Mouse (Mus musculus) kidney, adult 8-10 months (tissue): ENCODE results near the gene Gm12216.
A peak's percentile ranks its signal among the peaks of the same experiment; 100 is the strongest.
"Not testable (repeated sequence)": the region's sequence is repeated elsewhere in the genome, so short reads cannot be mapped to it uniquely, and the experiment has no call there.

Source experiments
- DNase-seq, 2 experiments: peaks; one replicate each; pipeline ENCODE4 v3.0.0; 2022

The Gm12216 gene

GRCm38 (mm10) chr11:53858761-53859580 is at the start of gene Gm12216:
Gene Gm12216 (minus strand): TSS chr11:53859256.
- DNase-seq = peak; percentile 44 to 54

DNA sequence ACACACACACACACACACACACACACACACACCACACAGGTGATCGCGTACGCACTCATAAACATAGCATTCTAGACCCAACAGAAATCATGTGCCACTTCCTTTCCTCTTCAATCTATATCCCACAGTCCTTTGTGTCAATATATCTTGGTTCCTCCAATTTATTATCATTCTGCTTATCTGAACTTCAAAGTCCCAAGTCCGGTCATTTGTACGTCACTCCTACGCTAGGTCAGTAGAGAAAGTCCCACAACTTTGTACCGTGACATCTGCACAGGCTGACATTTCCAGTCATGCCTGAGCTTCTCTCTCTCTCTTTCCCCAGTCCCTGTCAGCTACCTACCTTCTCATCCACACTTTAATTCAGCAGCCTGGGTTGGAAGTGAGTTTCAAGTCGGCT is 49.6 kb upstream of the Gm12216 start:
- no peak for DNase-seq

DNA sequence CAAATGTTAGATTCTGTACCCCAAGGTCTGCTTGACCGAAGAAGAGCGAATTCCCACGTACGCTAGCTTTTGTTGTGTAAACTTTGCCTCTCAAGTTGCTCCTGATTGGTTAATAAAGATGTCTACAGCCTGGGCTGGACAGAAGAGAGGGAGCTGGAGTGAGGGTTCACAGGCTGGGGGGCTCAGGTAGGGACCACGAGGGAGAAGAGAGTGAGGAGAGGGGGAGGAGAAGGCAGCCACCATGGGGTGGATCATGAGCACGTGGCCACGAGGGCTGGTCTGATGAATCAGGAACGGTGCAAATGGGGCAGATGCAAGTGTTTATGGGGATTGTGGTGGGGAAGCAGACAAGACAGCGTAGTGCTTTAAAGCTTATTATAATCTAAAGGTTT is 45.5 kb upstream of the Gm12216 start:
- DNase-seq = no peak

- DNase-seq = peak; percentile 94
These were observed 44.9 kb upstream of the Gm12216 start for GRCm38 (mm10) chr11:53903781-53904533.

- DNase-seq = no peak
These were observed 43.7 kb upstream of the Gm12216 start for GRCm38 (mm10) chr11:53902741-53903140.

GRCm38 (mm10) chr11:53900991-53901390 is 41.9 kb upstream of the Gm12216 start:
- DNase-seq = no peak

DNA sequence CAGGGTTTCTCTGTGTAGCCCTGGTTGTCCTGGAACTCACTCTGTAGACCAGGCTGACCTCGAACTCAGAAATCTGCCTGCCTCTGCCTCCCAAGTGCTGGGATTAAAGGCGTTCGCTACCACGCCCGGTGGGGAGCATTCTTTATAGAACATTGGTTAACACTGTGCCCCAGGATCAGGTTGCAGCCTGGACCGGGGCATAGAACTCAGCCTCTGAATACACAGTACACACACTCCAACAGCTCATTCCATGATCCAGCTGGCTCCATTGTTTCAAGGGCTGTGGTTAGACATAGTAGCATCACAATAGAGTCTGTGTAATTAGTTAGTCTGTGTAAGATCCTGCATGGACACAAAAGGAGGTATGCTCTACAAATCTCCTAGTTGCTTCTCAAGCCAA is 40.9 kb upstream of the Gm12216 start:
- no peak for DNase-seq

- DNase-seq = peak; percentile 74 to 78
These were observed 39.9 kb upstream of the Gm12216 start for GRCm38 (mm10) chr11:53899004-53899403.

- no peak for DNase-seq
These were observed 37.9 kb upstream of the Gm12216 start for GRCm38 (mm10) chr11:53896935-53897334.

DNA sequence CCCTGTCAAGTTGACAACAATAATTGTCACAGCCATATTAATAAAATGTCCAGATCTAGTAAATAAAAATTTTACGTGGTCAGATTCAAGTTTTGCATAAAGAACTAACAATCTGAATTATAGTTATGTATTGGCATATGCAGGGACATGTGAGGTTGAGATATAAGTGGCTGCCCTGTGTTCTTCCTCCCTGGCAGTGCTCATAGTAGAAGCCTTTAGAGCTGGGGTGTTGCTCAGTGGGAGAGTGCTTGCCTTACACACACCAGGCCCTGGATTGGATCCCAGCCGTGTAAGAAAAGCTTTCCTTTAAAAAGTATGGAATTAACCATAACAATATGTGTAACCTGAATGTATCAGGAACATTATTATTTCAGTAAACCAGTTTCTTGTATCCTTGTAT is 34.4 kb upstream of the Gm12216 start:
- DNase-seq = no peak

DNA sequence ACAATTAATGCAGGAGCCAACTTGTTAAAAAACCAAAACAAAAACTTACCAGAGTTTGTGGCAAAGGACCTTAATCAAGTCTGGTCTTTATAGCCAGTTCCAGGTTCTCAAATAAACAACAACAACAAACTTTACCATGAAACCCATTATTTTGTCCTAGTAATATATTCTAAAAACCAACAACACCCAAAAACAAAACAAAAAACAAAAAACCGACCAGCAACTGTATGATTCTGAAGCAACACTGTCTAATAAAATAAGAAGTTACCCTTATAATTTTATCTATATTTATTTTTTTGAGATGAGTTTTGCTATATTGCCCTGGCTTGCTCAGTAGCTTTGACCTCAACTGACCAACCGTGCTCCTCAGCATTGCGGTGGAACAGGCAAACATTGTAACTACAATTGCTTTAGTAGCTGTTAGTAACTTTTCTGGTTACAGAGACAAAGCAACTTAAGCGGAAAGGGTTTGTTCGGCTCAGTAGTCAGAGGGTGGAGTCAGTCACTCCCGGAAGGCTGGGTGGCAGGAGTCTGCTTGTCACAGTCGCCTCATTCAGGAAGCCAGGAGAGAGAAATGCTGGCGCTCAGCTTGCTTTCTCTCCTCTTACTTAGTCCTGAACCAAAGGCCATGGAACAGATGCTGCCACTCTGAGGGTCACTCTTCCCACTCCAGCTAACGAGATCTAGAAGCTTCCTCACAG is 33.8 kb upstream of the Gm12216 start:
- peak; percentile 62 to 67 for DNase-seq

GRCm38 (mm10) chr11:53891505-53892451 is 32.7 kb upstream of the Gm12216 start, which contains the start of gene Slc22a5:
Gene Slc22a5 (minus strand): TSS chr11:53891660.
- DNase-seq = peak; percentile 100

DNA sequence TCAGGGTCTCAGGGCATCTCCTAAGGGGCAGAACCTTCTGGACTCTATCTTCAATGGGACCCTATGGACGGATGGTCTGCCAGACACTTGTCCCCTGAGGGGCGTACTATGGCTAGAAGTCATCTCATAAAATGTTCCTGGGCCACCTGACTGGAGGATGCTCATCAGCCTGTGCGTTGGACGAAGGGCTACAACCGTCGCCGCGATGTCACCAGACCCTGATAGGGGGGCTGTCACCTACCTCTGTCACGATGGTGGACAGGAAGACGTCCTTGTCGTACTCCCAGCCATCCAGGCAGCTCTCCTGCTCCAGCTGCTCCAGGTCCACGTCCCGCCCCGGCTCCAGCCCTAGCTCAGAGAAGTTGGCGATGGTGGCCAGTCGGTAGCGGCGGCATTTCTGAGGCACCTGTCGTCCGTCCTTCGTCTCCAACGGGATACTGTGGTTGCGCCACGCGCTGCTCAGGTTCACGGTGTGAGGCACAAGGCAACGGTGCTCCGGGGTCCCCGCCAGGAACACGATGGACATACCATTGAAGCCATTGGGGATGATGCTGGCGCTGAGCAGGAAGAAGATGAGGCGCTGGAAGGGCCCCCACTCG is 31.9 kb upstream of the Gm12216 start:
- peak in 1 of 2 experiments; percentile 45 for DNase-seq

GRCm38 (mm10) chr11:53890225-53890624 is 31.2 kb upstream of the Gm12216 start:
- DNase-seq = no peak

GRCm38 (mm10) chr11:53889091-53889645 is 30.1 kb upstream of the Gm12216 start:
- peak; percentile 73 to 90 for DNase-seq

- DNase-seq = no peak
These were observed 29.2 kb upstream of the Gm12216 start for GRCm38 (mm10) chr11:53888242-53888641.

DNA sequence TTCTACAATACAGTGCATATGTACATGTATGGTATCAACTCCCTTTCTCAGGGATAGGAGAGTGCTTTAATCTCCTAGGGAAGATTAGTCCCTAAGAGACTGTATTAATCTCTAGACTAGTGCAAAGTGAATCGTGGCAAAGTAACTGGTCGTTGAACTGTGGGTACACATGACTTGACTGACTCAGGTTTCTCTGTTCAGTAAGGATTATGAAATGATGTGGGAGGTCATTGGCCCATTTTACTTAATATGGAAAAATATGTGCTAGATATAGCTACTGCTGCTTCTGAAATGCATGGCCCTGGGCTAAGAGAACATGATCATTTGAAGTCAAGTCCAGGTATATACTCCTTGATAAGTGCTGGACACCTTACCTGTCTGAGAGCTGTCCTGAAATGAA is 24.2 kb upstream of the Gm12216 start:
- no peak for DNase-seq

DNA sequence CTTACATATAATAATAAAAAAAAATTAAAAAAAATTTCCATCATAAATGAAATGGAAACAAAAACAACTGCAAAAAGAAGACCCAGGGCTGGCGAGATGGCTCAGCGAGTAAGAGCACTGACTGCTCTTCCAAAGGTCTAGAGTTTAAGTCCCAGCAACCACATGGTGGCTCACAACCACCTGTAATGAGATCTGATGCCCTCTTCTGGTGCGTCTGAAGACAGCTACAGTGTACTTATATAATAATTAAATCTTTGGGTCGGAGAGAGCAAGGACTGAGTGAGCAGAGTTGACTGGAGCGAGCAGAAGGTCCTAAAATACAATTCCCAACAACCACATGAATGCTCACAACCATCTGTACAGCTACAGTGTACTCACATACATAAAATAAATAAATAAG is 19.0 kb upstream of the Gm12216 start:
- not testable (repeated sequence) for DNase-seq

- no peak for DNase-seq
These were observed 17.4 kb upstream of the Gm12216 start for GRCm38 (mm10) chr11:53876488-53876887.

DNA sequence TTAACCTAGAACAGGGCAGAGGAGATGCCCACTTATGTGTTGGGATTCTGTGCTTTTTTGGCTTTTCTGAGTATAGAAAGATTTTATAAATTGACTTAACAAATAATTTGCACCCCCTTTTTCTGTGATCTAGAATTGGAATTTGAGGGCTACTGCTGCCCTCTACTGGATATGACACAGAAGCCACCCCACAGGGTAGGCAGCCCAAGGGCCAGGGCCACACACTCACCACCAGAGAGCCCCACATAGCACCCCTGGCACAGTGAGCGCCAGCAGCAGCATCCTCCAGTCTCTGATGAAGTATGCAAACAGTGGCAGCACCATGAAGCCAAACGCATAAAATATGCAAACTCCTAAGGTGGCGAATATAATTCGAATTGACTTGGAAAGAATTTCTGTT is 15.7 kb upstream of the Gm12216 start:
- no peak for DNase-seq
